Mouse (Mus musculus) myocyte (in vitro differentiated cells): Measurements from ENCODE around the gene Cacna1a.

Experiments used
- CEBPB ChIP-seq: IDR thresholded peaks from 2 replicates; pipeline ENCODE4 v1.6.1; 2011; ENCODE audit warnings: mild to moderate bottlenecking, moderate library complexity; ENCODE audit not compliant: poor library complexity, insufficient read depth, severe bottlenecking
- E2F4 ChIP-seq: IDR thresholded peaks from one replicate; pipeline ENCODE4 v1.6.1; 2011; ENCODE audit warnings: mild to moderate bottlenecking, control low read depth, moderate library complexity; ENCODE audit not compliant: insufficient read depth
- MAX ChIP-seq: IDR thresholded peaks from one replicate; pipeline ENCODE4 v1.6.1; 2011; ENCODE audit warnings: low read depth, mild to moderate bottlenecking, control low read depth
- MYOD1 ChIP-seq, 3 experiments: IDR thresholded peaks; one replicate each; pipeline ENCODE4 v1.6.1; 2011; ENCODE audit warnings: control low read depth in 2 of 3, low read depth in 2 of 3, mild to moderate bottlenecking in 2 of 3, moderate library complexity in 1 of 3; ENCODE audit not compliant: insufficient read length in 2 of 3, control insufficient read depth in 1 of 3
- MYOG ChIP-seq, 3 experiments: IDR thresholded peaks; one replicate each; pipeline ENCODE4 v1.6.1; 2011; ENCODE audit warnings: control low read depth in 2 of 3, low read depth in 2 of 3, mild to moderate bottlenecking in 2 of 3; ENCODE audit not compliant: insufficient read length in 2 of 3, control insufficient read depth in 1 of 3, insufficient read depth in 1 of 3
- POLR2A ChIP-seq: IDR thresholded peaks from one replicate; pipeline ENCODE4 v1.6.1; 2011; ENCODE audit warnings: low read depth, mild to moderate bottlenecking, control low read depth, moderate library complexity; ENCODE audit not compliant: insufficient read length
- POLR2AphosphoS2 ChIP-seq: IDR thresholded peaks from one replicate; pipeline ENCODE4 v1.6.1; 2011; ENCODE audit warnings: low read depth, control low read depth; ENCODE audit not compliant: insufficient read length
- REST ChIP-seq: IDR thresholded peaks from one replicate; pipeline ENCODE4 v1.6.1; 2011; ENCODE audit warnings: mild to moderate bottlenecking, control low read depth, moderate library complexity; ENCODE audit not compliant: insufficient read depth, insufficient read length
- SRF ChIP-seq: IDR thresholded peaks from one replicate; pipeline ENCODE4 v1.6.1; 2011; ENCODE audit warnings: low read depth; ENCODE audit not compliant: control insufficient read depth, insufficient read length
- TCF12 ChIP-seq: IDR thresholded peaks from one replicate; pipeline ENCODE4 v1.6.1; 2011; ENCODE audit warnings: mild to moderate bottlenecking, control low read depth; ENCODE audit not compliant: poor library complexity, insufficient read depth, severe bottlenecking
- TCF3 ChIP-seq: IDR thresholded peaks from one replicate; pipeline ENCODE4 v1.6.1; 2011; ENCODE audit warnings: low read depth, control low read depth; ENCODE audit not compliant: insufficient read length
- USF1 ChIP-seq: IDR thresholded peaks from one replicate; pipeline ENCODE4 v1.6.1; 2011; ENCODE audit warnings: low read depth, mild to moderate bottlenecking, control low read depth, moderate library complexity

DNA sequence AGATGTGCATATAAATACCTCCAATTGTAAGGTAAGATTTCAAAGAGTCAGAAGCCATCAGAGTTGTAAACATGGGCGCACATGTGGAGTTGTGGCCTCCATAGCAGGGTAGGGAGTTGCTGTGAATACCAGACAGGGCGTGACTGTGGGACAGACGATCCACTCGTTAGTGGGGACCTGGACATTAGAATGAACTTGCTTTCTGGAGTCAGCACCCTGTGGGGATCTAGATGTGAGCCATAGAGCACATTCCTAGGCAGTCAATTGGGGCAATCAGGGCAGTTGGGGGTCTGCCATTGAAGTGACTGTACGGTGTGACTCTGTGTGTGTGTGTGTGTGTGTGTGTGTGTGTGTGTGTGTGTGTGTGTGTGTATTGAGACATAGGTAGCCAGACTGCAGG is 3.4 kb downstream of the Cacna1a start:
- TF ChIP-seq E2F4, result no peak
- TF ChIP-seq MAX, result no peak
- no peak for TF ChIP-seq POLR2A
- no peak for TF ChIP-seq TCF12
- no peak for TF ChIP-seq USF1
- TF ChIP-seq POLR2AphosphoS2, result no peak
- TF ChIP-seq MYOD1 (IDR thresholded peaks at IDR 0.05; ENCODE audit: control insufficient read depth in 1 of 3, insufficient read length in 2 of 3, low read depth in 2 of 3), result no peak
- TF ChIP-seq MYOG (IDR thresholded peaks at IDR 0.05; ENCODE audit: control insufficient read depth in 1 of 3, insufficient read depth in 1 of 3, insufficient read length in 2 of 3, low read depth in 2 of 3), result no peak
- no peak for TF ChIP-seq SRF
- no peak for TF ChIP-seq CEBPB
- no peak for TF ChIP-seq REST
- TF ChIP-seq TCF3, result no peak
